Mouse (Mus musculus) intestine, postnatal 0 days (tissue): ENCODE measurements at regions not wholly inside any gene's neighbourhood (a gene's known extent, or its start where the extent isn't known, plus 50 kb on each side); places are given as distances from the start of the nearest gene placed in this dataset.
"Not testable (repeated sequence)": the region's sequence is repeated elsewhere in the genome, so short reads cannot be mapped to it uniquely, and the experiment has no call there.

Source experiments
- ATAC-seq: fragments of 200-750 bp; cut with Nextera tagmentation; 2 replicates; pipeline ENCODE4 v1.8.0; 2017; ENCODE audit warnings: mild to moderate bottlenecking, moderate TSS enrichment, moderate library complexity
- H3K27ac ChIP-seq: fragments of 300-500 bp; sonication (generic); 2 replicates; pipeline ENCODE4 v1.5.1; 2014; ENCODE audit warnings: mild to moderate bottlenecking, low read depth, low read length, moderate library complexity
- H3K27me3 ChIP-seq: fragments of 300-500 bp; sonication (generic); replicated peaks from 2 replicates; pipeline ENCODE4 v1.6.1; 2014; ENCODE audit warnings: low read length, mixed read lengths; ENCODE audit not compliant: control insufficient read depth, insufficient read depth
- H3K36me3 ChIP-seq: fragments of 300-500 bp; sonication (generic); 2 replicates; pipeline ENCODE4 v1.6.1; 2014; ENCODE audit warnings: mild to moderate bottlenecking, moderate library complexity; ENCODE audit not compliant: control insufficient read depth, insufficient read depth
- H3K4me1 ChIP-seq: fragments of 300-500 bp; sonication (generic); replicated peaks from 2 replicates; pipeline ENCODE4 v1.6.1; 2014; ENCODE audit warnings: antibody characterized with exemption, low read length, mixed read lengths; ENCODE audit not compliant: control insufficient read depth, insufficient read depth
- H3K4me2 ChIP-seq: fragments of 300-500 bp; sonication (generic); replicated peaks from 2 replicates; pipeline ENCODE4 v1.6.1; 2014; ENCODE audit warnings: low read depth, mild to moderate bottlenecking, moderate library complexity
- H3K4me3 ChIP-seq: fragments of 300-500 bp; sonication (generic); 2 replicates; pipeline ENCODE4 v1.5.1; 2014; ENCODE audit warnings: low read depth, low read length
- H3K9ac ChIP-seq: fragments of 300-500 bp; sonication (generic); 2 replicates; pipeline ENCODE4 v1.6.1; 2014; ENCODE audit warnings: mild to moderate bottlenecking, low read depth, low read length
- H3K9me3 ChIP-seq: fragments of 300-500 bp; sonication (generic); 2 replicates; pipeline ENCODE4 v1.6.1; 2016; ENCODE audit warnings: mixed run types; ENCODE audit not compliant: control insufficient read depth
- CTCF ChIP-seq: sonication (generic); IDR thresholded peaks from 2 replicates; pipeline ENCODE4 v1.5.1; 2016; ENCODE audit warnings: low read depth, mild to moderate bottlenecking, control low read depth, antibody characterized with exemption, moderate library complexity
- WGBS: fragments of 180-500 bp; shearing (Covaris S2); extraction: QIAGEN DNeasy Blood & Tissue Kit; methylation state at CpG from one replicate; pipeline ENCODE4 v1.1.7; 2014; 5-methylcytosine and 5-hydroxymethylcytosine counted together

DNA sequence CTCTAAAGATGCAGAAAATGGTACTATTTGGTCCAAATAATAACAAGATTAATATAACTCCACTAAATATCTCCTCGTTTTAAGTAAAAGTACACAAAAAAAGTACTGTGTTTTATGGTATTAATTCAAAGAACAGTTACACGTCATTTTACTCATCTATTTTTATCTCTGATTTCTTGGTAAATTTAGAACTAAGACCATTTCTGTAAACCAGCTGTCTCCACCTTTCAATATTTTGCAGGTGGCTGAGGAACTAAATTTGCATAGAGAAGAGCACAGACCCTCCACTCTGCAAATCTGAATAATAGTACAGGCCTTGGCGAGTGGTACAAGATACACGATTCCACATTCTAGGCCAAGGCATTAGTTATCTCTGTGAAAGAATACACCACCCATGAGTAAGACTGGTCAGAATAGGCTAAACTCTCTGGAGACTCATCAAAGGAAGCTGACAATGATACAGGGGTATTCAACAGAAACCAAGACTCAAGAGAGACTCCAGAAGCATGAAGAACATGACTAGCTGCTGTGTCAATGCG lies 191.5 kb upstream of the Intu start:
- Histone ChIP-seq H3K4me1 (no peaks in the 10 kb centered on the region), H3K9ac (no peak overlapping the region), H3K27ac (no peak overlapping the region), H3K36me3 (no peaks in the 10 kb centered on the region), H3K4me3 (no peak overlapping the region), H3K9me3 (no peaks in the 10 kb centered on the region), H3K27me3 (no peaks in the 10 kb centered on the region), H3K4me2 (no peak overlapping the region)
- ATAC-seq: no peak
- 87% methylated on average over 5 of the region's 5 CpGs for WGBS
- no peak for TF ChIP-seq CTCF

DNA sequence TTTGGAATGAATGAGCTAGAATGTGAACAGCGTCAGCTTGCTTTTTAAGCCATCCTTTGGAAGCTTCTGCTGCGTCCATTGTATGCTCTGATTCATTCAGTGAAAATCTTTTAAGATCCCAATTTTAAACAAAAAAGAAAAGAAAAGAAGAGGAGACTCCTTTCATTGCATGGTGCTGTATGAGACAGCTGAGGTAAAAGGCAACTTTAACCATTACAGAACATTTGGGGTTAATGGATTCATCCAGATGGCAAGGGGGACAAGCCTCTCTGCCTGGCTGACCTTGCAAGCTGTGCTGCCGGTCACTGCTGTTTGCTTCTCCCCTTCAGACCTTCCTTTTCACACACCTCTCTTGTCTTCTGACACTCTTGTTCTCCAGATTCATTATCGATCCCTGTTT lies 176.0 kb upstream of the Intu start:
- Histone ChIP-seq H3K4me1 (no peaks in the 10 kb centered on the region), H3K27ac (no peak overlapping the region), H3K9ac (no peak overlapping the region), H3K9me3 (no peaks in the 10 kb centered on the region), H3K36me3 (no peaks in the 10 kb centered on the region), H3K4me2 (no peak overlapping the region), H3K27me3 (no peaks in the 10 kb centered on the region), H3K4me3 (no peak overlapping the region)
- no peak for ATAC-seq
- WGBS: 69% methylated on average over 4 of the region's 4 CpGs
- TF ChIP-seq CTCF: no peak

DNA sequence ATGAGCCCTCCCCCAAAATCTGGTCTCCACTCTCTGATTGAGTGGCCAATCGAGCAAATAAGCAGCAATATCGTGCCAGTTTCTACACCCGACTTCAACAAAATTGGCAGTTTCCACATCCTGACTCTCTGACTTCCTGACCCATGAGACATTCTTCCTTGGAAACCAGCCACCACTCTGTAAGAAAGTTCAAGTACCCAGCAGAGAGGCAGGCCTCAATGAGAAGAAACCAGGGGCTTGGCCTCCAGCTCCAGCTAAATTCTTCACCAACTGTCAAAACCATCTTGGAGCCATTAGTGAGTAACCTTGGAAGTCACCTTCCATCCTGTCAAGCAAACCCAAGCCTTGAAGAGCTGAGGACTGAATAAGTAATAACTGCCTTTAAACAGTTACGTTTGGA lies 162.7 kb upstream of the Intu start:
- Histone ChIP-seq H3K9ac (no peak overlapping the region), H3K27ac (no peak overlapping the region), H3K9me3 (no peaks in the 10 kb centered on the region), H3K27me3 (no peaks in the 10 kb centered on the region), H3K36me3 (no peaks in the 10 kb centered on the region), H3K4me1 (no peaks in the 10 kb centered on the region), H3K4me2 (no peak overlapping the region), H3K4me3 (no peak overlapping the region)
- TF ChIP-seq CTCF: no peak
- 80% methylated on average over 4 of the region's 4 CpGs for WGBS
- no peak for ATAC-seq

DNA sequence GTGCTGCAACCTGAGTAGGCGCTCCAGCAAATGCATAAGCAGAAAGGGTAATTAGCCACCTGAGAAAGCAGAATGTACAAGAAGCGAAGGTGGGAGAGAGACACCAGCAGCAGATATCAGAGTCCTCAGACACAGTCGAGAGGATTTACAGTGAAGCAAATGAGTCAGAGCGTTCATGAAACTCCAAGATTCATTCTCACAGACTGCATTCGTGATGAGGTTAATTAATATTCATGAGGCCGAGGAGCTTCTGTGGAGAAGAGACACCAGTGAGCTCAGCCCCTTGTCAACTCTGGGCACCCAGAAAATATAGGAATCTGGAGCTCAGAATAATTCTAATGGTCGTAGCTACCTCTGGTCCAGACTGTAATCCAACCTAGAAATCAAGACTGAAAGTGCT lies 159.7 kb upstream of the Intu start:
- H3K4me3 ChIP-seq: no peak overlapping the region
- H3K4me2 ChIP-seq: no peak overlapping the region
- no peaks in the 10 kb centered on the region for H3K27me3 ChIP-seq
- TF ChIP-seq CTCF: no peak
- no peaks in the 10 kb centered on the region for H3K4me1 ChIP-seq
- no peaks in the 10 kb centered on the region for H3K36me3 ChIP-seq
- ATAC-seq: no peak
- no peak overlapping the region for H3K27ac ChIP-seq
- H3K9ac ChIP-seq: no peak overlapping the region
- no peaks in the 10 kb centered on the region for H3K9me3 ChIP-seq
- WGBS: 68% methylated on average over 7 of the region's 7 CpGs

DNA sequence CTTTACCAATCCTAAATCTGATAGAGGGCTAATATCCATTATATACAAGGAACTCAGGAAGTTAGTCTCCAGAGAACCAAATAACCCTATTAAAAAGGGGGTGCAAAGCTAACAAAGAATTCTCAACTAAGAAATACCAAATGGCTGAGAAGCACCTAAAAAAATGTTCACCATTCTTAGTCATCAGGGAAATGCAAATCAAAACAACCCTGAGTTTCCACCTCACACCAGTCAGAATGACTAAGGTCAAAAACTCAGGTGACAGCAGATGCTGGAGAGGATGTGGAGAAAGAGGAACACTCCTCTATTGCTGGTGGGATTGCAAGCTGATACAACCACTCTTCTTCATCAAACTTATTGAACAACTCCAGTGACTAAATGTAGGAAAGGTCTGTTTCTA lies 154.9 kb upstream of the Intu start:
- H3K36me3 ChIP-seq, H3K27ac ChIP-seq, H3K4me3 ChIP-seq, H3K4me2 ChIP-seq, H3K9ac ChIP-seq, ATAC-seq, H3K9me3 ChIP-seq, H3K27me3 ChIP-seq, H3K4me1 ChIP-seq: not testable (repeated sequence)

DNA sequence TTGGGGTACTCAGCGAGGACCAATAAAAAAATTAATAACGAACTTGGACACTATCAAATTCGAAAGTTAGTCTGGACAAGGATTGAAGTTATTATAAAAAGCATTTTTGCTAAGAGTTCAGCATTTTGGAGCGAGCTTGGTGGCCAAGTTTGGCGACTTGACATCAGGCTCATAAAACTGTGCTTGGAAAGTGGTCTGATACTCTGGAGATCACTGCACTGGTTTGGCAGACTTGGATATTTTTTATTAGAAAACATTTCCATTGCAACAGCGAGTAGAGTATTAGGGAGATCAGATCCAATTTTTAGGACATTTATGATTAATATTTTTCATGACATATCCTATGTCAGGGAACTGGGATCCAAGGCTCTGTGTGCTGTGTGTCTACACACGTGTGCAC lies 153.7 kb upstream of the Intu start:
- no peak for TF ChIP-seq CTCF
- Histone ChIP-seq H3K9me3 (no peaks in the 10 kb centered on the region), H3K4me3 (no peak overlapping the region), H3K36me3 (no peaks in the 10 kb centered on the region), H3K4me2 (no peak overlapping the region), H3K27ac (no peak overlapping the region), H3K4me1 (no peaks in the 10 kb centered on the region), H3K9ac (no peak overlapping the region), H3K27me3 (no peaks in the 10 kb centered on the region)
- ATAC-seq: no peak
- WGBS: 72% methylated on average over 7 of the region's 7 CpGs

DNA sequence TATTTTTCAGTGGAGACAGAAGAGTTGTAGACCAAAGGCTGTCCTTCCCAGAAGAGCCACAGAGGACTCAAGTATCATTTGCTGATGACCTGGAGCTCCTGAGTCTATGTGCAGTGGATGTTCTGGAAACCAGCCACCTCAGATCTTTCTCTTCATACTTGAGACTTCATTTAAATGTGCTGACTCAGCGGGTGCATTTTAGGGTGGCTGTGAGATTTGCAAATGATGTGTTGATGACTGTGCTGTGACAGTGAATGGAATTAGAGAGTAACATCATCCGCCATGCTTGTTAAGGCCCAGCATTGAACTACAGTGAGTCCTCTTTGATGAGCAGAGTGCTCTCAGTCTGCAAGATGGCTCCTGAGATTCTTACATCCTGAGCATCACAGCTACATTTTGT lies 152.0 kb upstream of the Intu start:
- 91% methylated on average over 2 of the region's 2 CpGs for WGBS
- Histone ChIP-seq H3K9ac (no peak overlapping the region), H3K9me3 (no peaks in the 10 kb centered on the region), H3K4me3 (no peak overlapping the region), H3K27ac (no peak overlapping the region), H3K4me1 (no peaks in the 10 kb centered on the region), H3K27me3 (no peaks in the 10 kb centered on the region), H3K36me3 (no peaks in the 10 kb centered on the region), H3K4me2 (no peak overlapping the region)
- no peak for ATAC-seq
- no peak for TF ChIP-seq CTCF
